Mouse (Mus musculus) kidney, postnatal 0 days (tissue): ENCODE data around the gene Bckdhb. TPM values are rescaled to one million over a fixed set of nuclear protein-coding genes. Genes with fewer than 3 reads are reported as not detected.
A peak's percentile ranks its signal among the peaks of the same experiment; 100 is the strongest.

ENCODE experiments used
- ATAC-seq: fragments of 200-750 bp; cut with Nextera tagmentation; replicated peaks from 2 replicates; pipeline ENCODE4 v1.8.0; 2017; ENCODE audit warnings: low read depth, moderate number of reproducible peaks, moderate TSS enrichment, moderate library complexity; ENCODE audit not compliant: low FRiP score
- DNase-seq: peaks from one replicate; pipeline ENCODE4 v3.0.0-alpha.2; 2016; ENCODE audit warnings: low spot score
- H3K27ac ChIP-seq: fragments of 300-500 bp; sonication (generic); 2 replicates; pipeline ENCODE4 v1.5.1; 2014; ENCODE audit warnings: mild to moderate bottlenecking
- H3K27me3 ChIP-seq: fragments of 300-500 bp; sonication (generic); 2 replicates; pipeline ENCODE4 v1.6.1; 2014; ENCODE audit warnings: low read length, mixed read lengths; ENCODE audit not compliant: insufficient read depth
- H3K36me3 ChIP-seq: fragments of 300-500 bp; sonication (generic); 2 replicates; pipeline ENCODE4 v1.6.1; 2014; ENCODE audit warnings: low read length, mixed read lengths; ENCODE audit not compliant: insufficient read depth
- H3K4me1 ChIP-seq: fragments of 300-500 bp; sonication (generic); replicated peaks from 2 replicates; pipeline ENCODE4 v1.6.1; 2014; ENCODE audit warnings: antibody characterized with exemption, low read length, mixed read lengths; ENCODE audit not compliant: insufficient read depth
- H3K4me2 ChIP-seq: fragments of 300-500 bp; sonication (generic); 2 replicates; pipeline ENCODE4 v1.6.1; 2014; ENCODE audit warnings: mild to moderate bottlenecking, low read length, moderate library complexity, mixed read lengths
- H3K4me3 ChIP-seq: fragments of 300-500 bp; sonication (generic); replicated peaks from 2 replicates; pipeline ENCODE4 v1.5.1; 2014; ENCODE audit warnings: low read depth, low read length
- H3K9ac ChIP-seq: fragments of 300-500 bp; sonication (generic); 2 replicates; pipeline ENCODE4 v1.6.1; 2014; ENCODE audit warnings: low read depth, low read length
- H3K9me3 ChIP-seq: fragments of 300-500 bp; sonication (generic); replicated peaks from 2 replicates; pipeline ENCODE4 v1.6.1; 2016; ENCODE audit warnings: low read length, inconsistent platforms, mixed read lengths
- CTCF ChIP-seq: IDR thresholded peaks from 2 replicates; pipeline ENCODE4 v1.5.1; 2016; ENCODE audit warnings: antibody characterized with exemption, low read depth, mild to moderate bottlenecking, moderate library complexity
- WGBS: fragments of 180-500 bp; shearing (Covaris S2); extraction: QIAGEN DNeasy Blood & Tissue Kit; methylation state at CpG from one replicate; pipeline ENCODE4 v1.1.7; 2014; 5-methylcytosine and 5-hydroxymethylcytosine counted together
- polyA plus RNA-seq: library from polyadenylated mRNA; unstranded; fragments of >200 nt; fragmentation: Nextera tagmentation; extraction: Ambion mirVana; gene quantifications from 2 replicates; pipeline ENCODE4 v1.2.1, GENCODE M21; 2015

Gene Bckdhb
- polyA plus RNA-seq, 1 experiment from 2014 or later = 50.6 TPM

DNA sequence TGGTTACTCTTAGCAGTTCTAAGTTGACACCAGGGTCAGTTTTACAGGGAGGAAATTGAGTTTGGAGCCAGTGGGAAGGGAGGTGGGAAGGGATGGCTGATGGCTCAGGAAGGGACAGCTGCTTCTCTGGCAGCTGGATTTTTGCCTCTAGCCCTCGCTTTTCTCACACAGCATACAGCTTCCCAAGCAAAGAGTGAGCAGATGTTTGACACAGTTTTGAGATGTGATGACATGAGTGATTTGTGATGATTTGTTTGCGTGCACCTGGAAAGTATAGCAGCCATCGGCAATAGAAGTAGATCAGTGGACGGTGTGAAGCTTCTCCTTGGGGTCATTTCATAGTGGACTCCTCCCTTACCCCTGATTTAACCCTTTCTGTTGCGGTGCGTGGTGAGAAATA, 96.2 kb downstream of the Bckdhb start:
- Histone ChIP-seq H3K4me1 (no peaks in the 10 kb centered on the region), H3K9ac (no peak overlapping the region), H3K9me3 (no peaks in the 10 kb centered on the region), H3K4me2 (no peak overlapping the region), H3K4me3 (no peak overlapping the region), H3K27ac (no peak overlapping the region), H3K36me3 (no peaks in the 10 kb centered on the region), H3K27me3 (no peaks in the 10 kb centered on the region)
- no peak for ATAC-seq
- 72% methylated on average over 6 of the region's 6 CpGs for WGBS
- TF ChIP-seq CTCF = no peak
- no peak for DNase-seq

DNA sequence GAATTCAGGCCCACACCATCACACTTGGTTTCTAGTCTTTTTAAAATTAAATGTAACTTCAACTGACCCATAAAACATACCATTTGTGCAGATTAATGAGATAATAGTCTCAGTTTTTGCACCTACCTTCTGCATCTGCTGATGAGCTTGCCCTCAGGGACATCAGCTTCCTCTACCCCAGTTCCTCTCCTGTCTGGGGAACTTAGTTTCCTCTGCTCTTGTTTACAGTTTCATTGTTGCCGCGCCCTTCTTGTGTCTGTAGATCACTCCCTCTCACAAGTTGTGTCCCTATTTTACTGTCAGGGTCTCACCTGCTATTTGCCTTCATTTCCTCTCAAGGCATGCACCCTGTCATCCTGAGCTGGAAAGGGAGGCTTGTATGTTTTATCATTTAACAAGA, 103.2 kb downstream of the Bckdhb start:
- no peak overlapping the region for H3K27ac ChIP-seq
- no peaks in the 10 kb centered on the region for H3K9me3 ChIP-seq
- H3K9ac ChIP-seq = no peak overlapping the region
- peaks cover 3% of the 10 kb centered on the region; the same call in 1 of the 2 replicates for H3K4me1 ChIP-seq
- no peaks in the 10 kb centered on the region for H3K27me3 ChIP-seq
- DNase-seq (no peak), ATAC-seq (no peak)
- no peak overlapping the region for H3K4me2 ChIP-seq
- H3K4me3 ChIP-seq = no peak overlapping the region
- 59% methylated on average over 2 of the region's 2 CpGs for WGBS
- no peaks in the 10 kb centered on the region for H3K36me3 ChIP-seq
- no peak for TF ChIP-seq CTCF

DNA sequence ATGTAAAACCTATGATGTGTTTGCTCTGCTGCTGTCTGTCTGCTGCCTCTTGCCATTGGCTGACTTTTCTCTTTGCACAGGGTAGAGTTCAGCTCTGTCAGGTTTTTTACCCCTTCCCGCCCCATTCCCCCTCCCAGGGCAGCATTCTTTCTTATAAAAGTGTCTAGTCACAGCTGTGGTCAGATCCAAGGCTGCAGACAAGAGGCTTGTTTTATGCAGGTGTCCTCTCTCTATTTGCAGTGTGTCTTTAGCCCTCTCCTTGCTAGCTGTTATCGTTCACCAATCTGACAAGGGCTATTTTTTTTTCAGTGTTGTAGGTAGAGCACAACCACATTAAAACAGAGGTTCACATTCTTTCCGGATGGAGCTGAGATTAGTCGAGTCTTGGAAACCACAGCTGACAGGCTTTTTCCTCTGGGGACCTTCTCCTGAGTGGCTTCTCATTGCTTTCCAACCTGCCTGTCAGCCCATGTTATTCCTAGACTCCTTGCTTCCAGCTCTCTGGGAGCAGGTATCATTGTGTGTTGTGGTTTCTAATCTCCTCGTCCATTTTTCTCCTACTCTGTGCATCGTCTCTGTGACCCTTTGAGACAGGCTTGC, 105.8 kb downstream of the Bckdhb start:
- Histone ChIP-seq H3K27me3 (no peaks in the 10 kb centered on the region), H3K4me2 (no peak overlapping the region), H3K36me3 (no peaks in the 10 kb centered on the region), H3K4me3 (no peak overlapping the region), H3K27ac (no peak overlapping the region), H3K9ac (no peak overlapping the region), H3K4me1 (peaks cover 3% of the 10 kb centered on the region; the same call in 1 of the 2 replicates), H3K9me3 (no peaks in the 10 kb centered on the region)
- 48% methylated on average over 6 of the region's 6 CpGs for WGBS
- DNase-seq (no peak), ATAC-seq (no peak)
- no peak for TF ChIP-seq CTCF

DNA sequence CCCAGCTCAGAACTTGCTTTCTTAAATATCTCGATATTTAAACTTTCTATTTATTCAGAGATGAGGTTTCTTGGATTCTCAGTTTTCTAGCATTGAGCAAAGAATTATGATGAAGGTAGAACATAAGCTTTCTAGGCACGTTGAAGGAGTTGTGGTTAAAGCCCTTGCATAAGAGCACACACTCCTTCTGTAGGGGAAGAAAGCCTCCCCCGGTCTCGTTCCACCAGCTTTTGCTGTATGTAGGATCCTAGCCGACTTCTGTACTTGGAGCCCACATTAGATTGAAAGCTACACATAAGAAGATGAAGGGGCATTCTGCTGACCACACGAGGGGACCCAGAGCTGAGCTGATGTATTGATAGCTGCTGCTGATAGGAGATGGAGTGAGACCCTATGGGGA, 106.5 kb downstream of the Bckdhb start:
- no peak for DNase-seq
- no peak overlapping the region for H3K9ac ChIP-seq
- TF ChIP-seq CTCF = no peak

DNA sequence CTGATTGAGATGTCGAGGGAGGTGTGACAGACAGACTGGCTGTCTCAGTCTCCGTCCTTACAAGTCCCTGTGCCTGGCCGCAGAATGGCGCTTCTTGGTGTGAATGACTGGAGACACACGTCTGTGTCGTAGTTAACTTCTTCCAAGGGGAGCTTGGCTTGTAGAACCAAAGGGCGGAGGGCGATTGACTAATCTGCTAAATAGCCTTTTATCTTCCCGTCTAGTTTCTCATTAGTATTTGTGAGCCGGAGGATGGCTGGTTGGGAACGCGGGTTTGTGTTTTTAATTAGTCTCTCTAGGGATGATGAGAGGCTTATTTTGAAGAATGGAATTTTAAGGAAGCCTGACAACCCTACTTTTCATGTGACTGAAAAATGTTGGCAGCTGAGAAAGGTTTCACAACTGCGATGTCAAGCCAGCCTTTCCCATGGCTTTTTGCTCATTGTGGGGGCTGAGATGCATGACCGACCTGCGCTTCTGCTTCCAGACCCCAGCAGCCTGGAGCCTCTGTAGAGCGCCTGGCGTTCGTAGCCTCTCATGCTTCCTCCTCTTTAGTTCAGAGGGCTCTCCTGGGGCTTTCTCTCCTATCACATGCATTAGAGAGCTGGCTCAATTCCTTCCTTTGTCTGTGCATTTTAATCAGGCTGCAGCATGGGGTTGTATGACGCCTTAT, 107.9 kb downstream of the Bckdhb start:
- no peak overlapping the region for H3K4me3 ChIP-seq
- H3K9ac ChIP-seq = no peak overlapping the region
- H3K27me3 ChIP-seq = no peaks in the 10 kb centered on the region
- H3K36me3 ChIP-seq = no peaks in the 10 kb centered on the region
- no peaks in the 10 kb centered on the region for H3K9me3 ChIP-seq
- peaks cover 3% of the 10 kb centered on the region; the same call in 1 of the 2 replicates for H3K4me1 ChIP-seq
- no peak for ATAC-seq
- TF ChIP-seq CTCF = no peak
- no peak for DNase-seq
- 29% methylated on average over 19 of the region's 19 CpGs for WGBS
- H3K4me2 ChIP-seq = 0 out of 2 replicates have a peak overlapping the region, but pooled peaks have one; percentile 1
- no peak overlapping the region for H3K27ac ChIP-seq

More for the DNA sequence above, 106.5 kb downstream of the Bckdhb start:
- H3K4me1 ChIP-seq = peaks cover 3% of the 10 kb centered on the region; the same call in 1 of the 2 replicates
- no peak for ATAC-seq
- H3K9me3 ChIP-seq = no peaks in the 10 kb centered on the region
- H3K4me3 ChIP-seq = no peak overlapping the region
- H3K36me3 ChIP-seq = no peaks in the 10 kb centered on the region
- H3K27me3 ChIP-seq = no peaks in the 10 kb centered on the region
- H3K27ac ChIP-seq = no peak overlapping the region
- H3K4me2 ChIP-seq = no peak overlapping the region
- 74% methylated on average over 6 of the region's 6 CpGs for WGBS

DNA sequence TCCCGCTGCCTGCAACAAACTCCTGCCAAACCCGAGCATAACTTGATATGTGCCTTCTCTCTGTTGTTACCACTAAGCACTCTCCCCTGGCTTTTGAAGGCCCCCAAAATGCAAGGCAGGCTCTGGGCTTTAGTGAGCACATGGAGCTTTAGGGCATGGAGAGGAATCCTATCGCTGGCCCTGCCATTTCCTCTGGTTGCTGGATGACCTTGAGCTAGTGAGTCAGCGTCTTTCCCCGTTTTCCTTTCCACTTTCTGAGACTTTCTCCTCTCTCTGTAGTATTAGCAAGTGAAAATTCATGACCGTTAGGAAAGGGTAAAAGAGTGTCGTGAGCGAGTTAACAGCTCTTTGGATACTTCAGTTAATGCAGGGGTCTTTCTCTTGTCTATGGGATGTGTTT, 111.1 kb downstream of the Bckdhb start:
- Histone ChIP-seq H3K36me3 (no peaks in the 10 kb centered on the region), H3K4me1 (peaks cover 3% of the 10 kb centered on the region; the same call in 1 of the 2 replicates), H3K27ac (no peak overlapping the region), H3K9me3 (no peaks in the 10 kb centered on the region), H3K4me3 (no peak overlapping the region), H3K27me3 (no peaks in the 10 kb centered on the region), H3K9ac (no peak overlapping the region), H3K4me2 (no peak overlapping the region)
- WGBS = 84% methylated on average over 8 of the region's 8 CpGs
- TF ChIP-seq CTCF = no peak
- DNase-seq (no peak), ATAC-seq (no peak)
